In genomic region chr9:14903006-14903405, GRCm38 (mm10) we compare ENCODE assay signal across 31 mouse cellular contexts. TPM values are rescaled to one million over a fixed set of nuclear protein-coding genes. Genes with fewer than 3 reads are reported as not detected.
A peak's percentile ranks its signal among the peaks of the same experiment; 100 is the strongest.
DNase-seq lines count a peak whose midpoint lies in the region; ATAC-seq lines count a peak whose summit lies in the region.
"Had no signal": no experiment of that assay in that cellular context is flagged by ENCODE, and none has a peak within 500 bp of the region (broad histone marks: within the 10 kb centered on the region; RNA-seq: fewer than 3 reads in every experiment).

No protein-coding gene starts in this region.

- no peak for DNase-seq in heart, postnatal 25 days (ENCODE audit: low spot score)
- DNase-seq in thymus, postnatal 14 days, result peak; percentile 27
- no peak for DNase-seq in thymus, adult 18-20 months
- DNase-seq in induced T-regulatory cell, adult 2 months (ENCODE audit: low read depth), result peak; percentile 65
- DNase-seq in cerebellum, adult 18-20 months, result no peak
- DNase-seq: adrenal gland, postnatal 10 days; adrenal gland, postnatal 36 days; cerebellum, adult 2 months; cerebellum, adult 9-11 months; cerebellum, postnatal 36 days; embryo, embryonic 11 days; gastrocnemius, postnatal 25 days; heart, adult 18-20 months; heart, postnatal 14 days had no signal

- no peak overlapping the region for H3K4me3 ChIP-seq in heart, embryonic 16.5 days (ENCODE audit: low read length)
- H3K4me3 ChIP-seq: forebrain, embryonic 15.5 days; heart, embryonic 12.5 days; heart, embryonic 15.5 days; hindbrain, embryonic 12.5 days; hindbrain, embryonic 15.5 days; intestine, embryonic 15.5 days had no signal

- ATAC-seq in heart, embryonic 16.5 days (replicated peaks; ENCODE audit: extremely low read depth, insufficient read depth, low FRiP score), result no peak
- ATAC-seq: forebrain, embryonic 15.5 days; intestine, embryonic 15.5 days; Patski had no signal

- no peaks in the 10 kb centered on the region for H3K27me3 ChIP-seq in heart, embryonic 16.5 days (ENCODE audit: control insufficient read depth, insufficient read depth, low read length)
- H3K27me3 ChIP-seq: CH12.LX; forebrain, embryonic 15.5 days; heart, embryonic 12.5 days; hindbrain, embryonic 15.5 days; intestine, embryonic 15.5 days had no signal

- H3K9me3 ChIP-seq in heart, embryonic 16.5 days (replicated peaks; ENCODE audit: control insufficient read depth, low read length), result no peaks in the 10 kb centered on the region
- H3K9me3 ChIP-seq: forebrain, embryonic 15.5 days; G1E; heart, embryonic 12.5 days; heart, embryonic 15.5 days; hindbrain, embryonic 12.5 days; hindbrain, embryonic 15.5 days; intestine, embryonic 15.5 days had no signal

- peak overlapping the region; percentile 30; the same call in 1 of the 2 replicates for H3K27ac ChIP-seq in heart, embryonic 16.5 days (ENCODE audit: low read length)
- H3K27ac ChIP-seq: forebrain, embryonic 15.5 days; heart, embryonic 15.5 days; hindbrain, embryonic 12.5 days; hindbrain, embryonic 15.5 days; intestine, embryonic 15.5 days had no signal

- WGBS in heart, embryonic 16.5 days, result 77% methylated on average over 3 of the region's 3 CpGs

- intact Hi-C loops in heart, postnatal 25 days (cut with DNase I), result no loop called here

- H3K9ac ChIP-seq in heart, embryonic 16.5 days (ENCODE audit: low read length), result no peak overlapping the region
- H3K9ac ChIP-seq: forebrain, embryonic 15.5 days; heart, embryonic 12.5 days; heart, embryonic 15.5 days; hindbrain, embryonic 12.5 days; hindbrain, embryonic 15.5 days; intestine, embryonic 15.5 days had no signal

- H3K4me1 ChIP-seq in heart, embryonic 16.5 days (ENCODE audit: control insufficient read depth, insufficient read depth, low read length), result peaks cover 24% of the 10 kb centered on the region

- no peak overlapping the region for H3K4me2 ChIP-seq in heart, embryonic 16.5 days (ENCODE audit: low read depth, low read length)
- H3K4me2 ChIP-seq: forebrain, embryonic 15.5 days; heart, embryonic 12.5 days; heart, embryonic 15.5 days; hindbrain, embryonic 12.5 days; hindbrain, embryonic 15.5 days; intestine, embryonic 15.5 days had no signal

- H3K36me3 ChIP-seq in heart, embryonic 16.5 days (ENCODE audit: control insufficient read depth, insufficient read depth), result no peaks in the 10 kb centered on the region
- H3K36me3 ChIP-seq: forebrain, embryonic 15.5 days; G1E; heart, embryonic 12.5 days; heart, embryonic 15.5 days; hindbrain, embryonic 12.5 days; hindbrain, embryonic 15.5 days; intestine, embryonic 15.5 days had no signal

RNA-seq across cellular contexts. Expression of gene Izumo1r, which starts 0.7 kb away (rescaled TPM):
- 1.1 and 3.8 TPM in 2 replicates for polyA plus RNA-seq in heart, embryonic 16.5 days (2015; fragmentation: Nextera tagmentation; extraction: Ambion mirVana)
- not detected for total RNA-seq in heart, postnatal 25 days (2021)
- total RNA-seq: adrenal gland, adult 18-20 months; adrenal gland, postnatal 36 days; CH12.LX; gastrocnemius, adult 8-10 months; gastrocnemius, postnatal 25 days; hematopoietic stem cell, adult 5-6 weeks had no signal
- polyA plus RNA-seq: C2C12; cerebellum, adult 2 months; cortical plate, adult 2 months; forebrain, embryonic 11.5 days; forebrain, embryonic 15.5 days; G1E; heart, embryonic 12.5 days; hindbrain, embryonic 12.5 days; hindbrain, embryonic 15.5 days; intestine, embryonic 15.5 days; Patski had no signal

RNA-seq across cellular contexts. Expression of gene Gpr83, which starts 43.0 kb away (rescaled TPM):
- polyA plus RNA-seq in heart, embryonic 16.5 days (2015; fragmentation: Nextera tagmentation; extraction: Ambion mirVana), result 1.3 and 3.0 TPM in 2 replicates
- total RNA-seq in heart, postnatal 25 days (2021), result not detected
- total RNA-seq: adrenal gland, adult 18-20 months; adrenal gland, postnatal 36 days; CH12.LX; gastrocnemius, adult 8-10 months; gastrocnemius, postnatal 25 days; heart, adult 18-20 months; hematopoietic stem cell, adult 5-6 weeks had no signal
- polyA plus RNA-seq: C2C12; G1E; gonadal fat pad, adult 2 months; heart, embryonic 12.5 days; Patski had no signal

Comparison
In these comparisons a context has a peak if more than half of its experiments do, and no peak if none do; other contexts are left out.
1. DNase-seq: peak in thymus, postnatal 14 days (single experiment) and induced T-regulatory cell, adult 2 months (single experiment); none in heart, postnatal 25 days (single experiment), thymus, adult 18-20 months (0 of 2) and cerebellum, adult 18-20 months (0 of 2).